Mouse (Mus musculus) 3T3-L1 (cell line): Measurements from ENCODE around the gene Vpreb1.
"Not testable (repeated sequence)": the region's sequence is repeated elsewhere in the genome, so short reads cannot be mapped to it uniquely, and the experiment has no call there.

Source experiments
- DNase-seq: peaks from one replicate; pipeline ENCODE4 v3.0.0-alpha.2; 2015; ENCODE audit warnings: low read depth, low spot score

Vpreb1 gene

DNA sequence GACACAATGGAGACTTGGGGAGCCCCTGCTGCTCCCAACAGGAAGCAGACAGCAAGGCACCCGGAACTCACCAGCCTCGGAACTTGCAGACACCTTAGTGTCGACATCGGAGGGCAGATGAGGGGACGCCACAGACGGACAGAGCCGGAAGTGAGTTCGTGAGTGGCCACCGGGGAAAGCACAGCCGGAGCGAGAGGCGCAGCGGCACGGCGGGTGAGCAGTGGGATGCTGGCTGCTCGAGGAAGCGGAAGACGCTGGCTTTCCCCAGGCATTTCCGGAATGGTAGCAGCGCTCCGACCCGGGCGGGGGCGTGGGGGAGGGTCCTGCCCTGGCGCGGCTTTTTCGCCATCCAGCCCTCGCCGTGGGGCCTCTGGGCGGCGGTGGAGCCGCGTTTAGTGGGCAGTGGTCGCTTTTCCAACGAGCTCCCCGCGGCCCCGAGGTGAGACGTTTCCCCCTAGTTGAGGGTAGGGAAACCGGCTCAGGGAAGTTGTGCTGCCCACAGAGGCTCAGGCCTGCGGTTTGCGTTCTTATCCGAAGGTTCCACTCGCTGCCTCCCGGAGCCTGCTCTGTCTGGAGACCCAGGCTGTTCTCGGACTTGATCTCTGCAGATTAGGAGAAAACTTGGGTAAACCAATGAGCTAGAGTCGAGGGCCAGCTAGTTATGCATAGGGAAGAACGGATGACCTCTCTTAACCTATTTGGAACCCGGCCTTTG lies at the start of gene Vpreb1, which contains the start of gene Top3b:
Vpreb1 (minus strand) TSS at position 227 of the 715 bp plus-strand sequence.
Top3b (plus strand) TSS at position 120 of the 715 bp plus-strand sequence.
- peak; percentile 98 for DNase-seq

DNA sequence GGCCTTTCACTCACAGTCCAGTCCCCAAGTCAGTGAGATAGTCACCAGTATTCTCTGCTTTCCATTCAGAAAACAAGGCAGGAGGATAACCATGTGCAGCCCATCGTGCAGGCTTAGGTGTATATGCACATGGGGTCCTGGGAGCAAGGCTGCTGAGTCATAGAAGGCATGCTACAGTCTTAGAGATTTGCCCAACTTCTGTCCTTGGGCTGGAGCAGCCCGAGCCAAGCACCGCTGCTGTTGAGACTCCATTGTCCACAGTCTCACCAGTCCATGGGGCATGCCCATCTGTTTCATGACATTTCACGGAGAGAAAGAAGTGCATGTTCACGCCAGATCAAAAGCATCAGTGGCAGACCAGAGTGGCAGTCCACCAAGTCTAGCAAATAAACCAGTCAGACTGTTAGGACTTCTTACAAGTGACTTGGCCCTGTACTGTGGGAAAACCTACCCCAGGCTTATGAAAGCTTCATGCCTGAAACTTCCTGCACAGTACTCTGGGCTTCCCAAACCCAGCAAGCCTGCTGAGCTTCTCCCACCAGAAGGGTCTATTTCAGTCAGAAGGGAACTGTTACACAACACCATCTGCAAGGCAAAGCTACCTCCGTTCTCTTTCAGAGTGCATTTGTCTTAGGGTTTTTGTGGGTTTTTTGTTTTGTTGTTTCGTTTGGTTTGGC lies 47.9 kb upstream of the Vpreb1 start:
- DNase-seq = no peak

DNA sequence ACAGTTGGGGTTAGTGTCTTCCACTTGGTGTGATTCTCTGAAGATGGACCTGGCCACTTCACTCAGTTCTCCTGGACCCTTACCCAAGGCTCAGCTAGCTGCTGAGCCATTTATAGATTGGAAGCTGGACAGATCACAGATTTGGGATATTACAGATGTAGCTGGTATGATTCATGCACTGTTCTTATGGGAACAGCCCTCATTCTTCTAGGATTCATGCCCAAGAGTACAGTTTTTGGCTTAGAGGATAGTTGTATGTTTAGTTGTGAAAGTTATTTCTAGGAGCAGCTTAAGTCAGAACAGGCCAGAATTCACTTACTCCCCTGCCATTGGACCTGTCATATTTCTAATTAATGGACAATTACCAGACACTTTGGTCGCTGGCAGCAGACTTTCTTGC lies 42.8 kb upstream of the Vpreb1 start:
- DNase-seq = no peak

DNA sequence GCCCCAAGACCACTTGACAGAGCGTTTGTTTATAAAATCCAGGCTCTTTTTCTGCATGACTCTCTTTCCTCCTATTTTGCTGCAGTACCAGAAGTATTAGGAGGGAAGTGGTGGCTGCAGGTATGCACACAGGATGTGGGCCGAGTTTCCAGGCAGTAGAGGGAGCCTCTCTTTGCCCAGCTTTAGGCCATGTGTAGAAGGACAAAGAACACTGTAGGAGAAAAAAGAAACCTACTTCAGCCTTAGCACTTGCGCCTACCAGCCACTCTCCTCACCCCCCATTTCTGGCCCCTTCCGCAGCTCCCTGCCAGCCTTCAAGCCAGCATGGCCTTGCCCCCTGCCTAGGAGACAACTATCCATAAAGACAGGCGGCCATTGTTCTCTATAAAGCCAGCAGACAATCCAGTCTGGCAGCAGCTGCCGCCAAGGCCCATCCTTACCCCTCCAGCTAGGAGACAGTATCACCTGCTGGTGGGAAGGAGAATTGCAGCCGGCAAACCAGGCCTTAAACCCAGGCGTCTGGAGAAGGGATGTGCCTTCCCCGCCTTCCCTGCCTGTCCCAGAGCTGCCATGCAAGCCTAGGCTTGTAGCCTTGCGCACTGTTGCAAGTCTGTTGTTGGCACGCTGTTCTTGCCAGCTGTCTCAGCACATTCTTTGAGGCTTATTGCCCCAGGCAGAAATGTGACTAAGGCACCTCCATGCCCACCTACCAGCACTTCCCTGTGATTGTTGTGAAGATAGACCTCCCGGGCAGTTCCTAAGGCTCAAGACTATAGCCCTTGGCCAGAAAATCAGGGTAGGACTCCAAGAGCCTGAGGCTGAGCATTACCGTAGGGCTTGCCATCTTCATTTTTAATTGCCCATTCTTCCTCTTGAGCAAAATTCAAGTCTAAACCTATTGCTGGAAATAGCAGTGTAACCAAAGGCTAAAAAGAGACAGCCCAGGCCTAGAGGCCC lies 41.3 kb upstream of the Vpreb1 start:
- peak; percentile 92 for DNase-seq

DNA sequence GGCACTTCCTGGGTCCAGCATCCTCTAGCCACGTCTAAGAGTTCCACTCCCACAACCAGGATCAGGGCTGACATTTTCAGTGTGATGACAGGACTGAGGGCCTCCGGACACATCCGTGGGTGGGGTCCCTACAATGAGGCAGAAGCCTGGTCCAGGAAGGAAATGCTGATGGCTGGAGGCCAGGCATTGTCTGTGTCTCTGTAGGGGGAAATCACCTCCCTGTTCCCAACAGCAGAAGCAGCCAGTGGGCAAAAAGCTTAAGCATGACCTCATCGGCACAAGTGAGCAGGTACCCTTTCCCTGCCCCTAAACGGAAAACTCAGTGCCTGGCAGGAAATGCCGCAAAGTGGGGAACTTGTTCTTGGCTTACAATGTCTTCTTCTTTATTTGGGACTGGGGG lies 37.2 kb upstream of the Vpreb1 start:
- DNase-seq = peak; percentile 39

DNA sequence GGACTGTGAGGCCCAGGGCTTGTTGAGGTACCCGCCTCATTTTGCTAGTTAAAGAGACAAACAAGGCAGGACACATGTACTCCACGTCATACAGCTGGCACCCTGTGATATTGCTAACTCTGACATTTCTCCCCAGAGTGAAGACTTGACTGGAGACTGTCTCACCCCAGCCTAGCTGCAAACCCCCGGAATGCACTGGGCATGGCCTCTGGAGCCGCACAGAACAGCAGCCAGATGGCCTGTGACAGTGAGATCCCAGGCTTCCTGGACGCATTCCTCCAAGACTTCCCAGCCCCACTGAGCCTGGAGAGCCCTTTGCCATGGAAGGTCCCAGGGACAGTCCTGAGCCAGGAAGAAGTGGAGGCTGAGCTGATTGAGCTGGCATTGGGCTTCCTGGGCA lies 32.5 kb upstream of the Vpreb1 start:
- DNase-seq = no peak

DNA sequence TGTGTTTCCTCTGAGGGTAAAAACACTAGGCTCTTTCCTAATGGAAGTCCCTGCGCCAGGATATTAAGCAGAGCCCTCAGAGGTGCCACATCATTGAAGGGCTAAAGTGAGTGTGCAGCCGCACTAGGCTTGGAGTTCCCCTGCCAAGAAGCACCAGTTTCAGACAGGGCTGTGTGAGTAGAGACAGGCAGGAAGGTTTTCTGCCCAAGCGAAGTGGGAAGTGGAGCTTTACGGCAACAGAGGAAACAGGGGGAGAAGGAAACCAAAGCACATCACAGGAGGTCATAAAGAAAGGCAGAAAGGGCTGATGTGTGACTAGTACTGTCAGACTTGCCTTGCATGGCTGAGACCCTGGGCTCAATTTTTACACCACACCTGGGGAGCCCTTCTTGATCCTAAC lies 31.7 kb upstream of the Vpreb1 start:
- DNase-seq = no peak

DNA sequence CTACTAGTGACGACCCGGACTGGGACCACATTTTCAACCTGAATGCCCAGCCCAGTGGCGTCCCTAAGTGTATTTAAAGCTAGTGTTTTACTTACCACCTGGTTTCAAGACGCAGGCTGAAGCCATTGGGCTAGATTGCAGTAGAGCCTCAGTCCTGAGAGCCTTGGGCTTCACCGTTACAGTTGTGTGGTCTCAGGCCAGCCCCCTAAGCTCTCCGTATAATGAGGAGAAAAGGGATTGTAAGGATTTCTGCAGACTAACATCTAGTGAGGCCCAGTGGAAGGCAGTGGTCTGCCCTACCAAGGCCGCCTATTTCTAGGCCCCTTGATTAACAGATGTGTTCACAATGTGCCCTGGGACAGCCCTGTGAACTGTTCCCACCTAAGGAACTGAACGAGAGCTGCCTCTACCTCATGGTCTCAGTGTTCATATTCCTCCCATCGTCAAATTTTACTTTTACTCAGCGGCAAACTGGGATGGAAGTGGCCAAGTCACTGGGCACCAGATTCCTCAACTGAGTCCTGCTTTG lies 26.5 kb upstream of the Vpreb1 start:
- peak; percentile 47 for DNase-seq

DNA sequence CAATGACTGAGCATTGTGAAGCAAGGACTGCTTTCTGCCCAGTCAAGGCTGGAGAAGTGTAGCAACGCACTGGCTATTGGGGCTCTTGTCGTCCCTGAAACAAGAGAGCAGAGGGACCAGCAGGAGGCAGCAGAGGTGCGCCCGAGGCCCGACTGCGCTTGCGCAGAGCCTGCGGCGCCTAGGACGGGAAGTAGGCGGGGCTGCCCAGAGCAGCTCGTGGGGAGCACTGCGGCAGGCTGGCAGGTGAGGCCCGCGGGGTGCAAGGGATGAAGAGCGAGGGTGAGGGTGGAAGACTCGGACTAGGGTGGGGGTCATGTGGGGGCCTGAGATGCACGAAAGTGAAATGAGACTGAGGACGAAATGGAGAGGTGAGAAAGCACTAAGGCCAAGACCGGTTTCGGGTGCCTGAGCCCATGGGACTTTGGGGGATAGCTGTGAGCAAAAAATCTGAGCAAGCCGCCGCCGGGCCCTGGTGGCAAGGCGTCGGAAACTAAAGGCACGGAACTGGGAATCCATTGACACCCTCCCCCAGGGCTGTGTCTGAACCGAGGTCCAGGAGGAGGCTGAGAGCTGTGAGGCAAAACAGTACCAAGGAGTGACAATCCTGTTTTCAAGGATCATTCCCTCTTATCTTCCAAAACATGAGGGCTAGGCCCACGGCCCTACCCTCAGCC lies 25.9 kb upstream of the Vpreb1 start, which contains the start of gene Ppm1f:
Ppm1f (plus strand) TSS at position 88 of the 674 bp plus-strand sequence.
- peak; percentile 96 for DNase-seq

DNA sequence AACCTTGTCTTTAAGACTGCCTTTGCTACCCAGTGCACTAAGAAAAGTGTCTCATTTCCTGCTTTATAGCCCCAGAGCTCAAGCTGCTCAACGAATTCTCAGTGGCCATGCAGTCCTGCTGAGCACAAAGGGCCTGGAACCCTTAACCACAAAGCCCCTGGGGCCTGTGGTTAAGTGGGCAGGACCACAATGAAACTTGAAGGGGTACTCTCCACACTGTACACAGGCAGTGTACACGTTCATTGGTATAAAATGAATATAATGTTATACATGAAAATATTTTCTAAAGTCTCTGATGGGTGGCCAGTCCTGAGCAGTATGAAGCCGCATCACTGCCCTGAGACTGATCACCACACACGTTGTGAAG lies 25.4 kb upstream of the Vpreb1 start:
- no peak for DNase-seq

DNA sequence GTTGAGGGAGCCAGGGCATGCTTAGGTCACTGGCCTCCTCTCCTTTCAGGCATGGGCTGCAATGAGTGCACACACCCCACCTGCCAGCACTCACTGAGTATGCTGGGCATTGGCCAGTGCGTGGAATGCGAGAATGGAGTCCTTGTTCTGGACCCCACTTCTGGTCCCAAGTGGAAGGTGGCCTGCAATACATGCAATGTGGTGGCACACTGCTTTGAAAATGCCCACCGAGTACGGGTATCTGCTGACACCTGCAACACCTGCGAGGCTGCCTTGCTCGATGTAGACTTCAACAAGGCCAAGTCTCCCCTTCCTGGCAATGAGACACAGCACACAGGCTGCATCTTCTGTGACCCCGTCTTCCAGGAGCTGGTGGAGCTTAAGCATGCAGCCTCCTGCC lies 21.7 kb upstream of the Vpreb1 start:
- DNase-seq = no peak

DNA sequence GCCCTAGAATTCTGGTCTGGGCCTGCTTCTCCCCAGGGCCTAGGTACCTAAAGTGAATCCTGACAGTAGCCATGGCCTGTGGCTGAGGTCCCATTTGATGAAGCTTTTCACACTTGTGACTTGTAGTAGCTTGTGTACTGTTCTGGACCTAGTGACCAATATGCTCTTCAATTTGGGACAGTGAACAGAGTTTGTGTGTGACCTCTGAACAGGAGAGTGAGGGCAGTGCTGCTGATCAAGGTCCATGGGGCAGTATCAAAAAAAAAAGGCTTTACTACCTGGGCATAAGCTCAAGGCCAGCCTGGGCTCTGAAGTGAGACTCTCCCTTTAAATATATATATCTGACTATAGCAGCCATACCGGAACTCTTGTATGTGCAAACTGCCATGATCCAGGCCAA lies 17.7 kb upstream of the Vpreb1 start:
- DNase-seq = no peak

DNA sequence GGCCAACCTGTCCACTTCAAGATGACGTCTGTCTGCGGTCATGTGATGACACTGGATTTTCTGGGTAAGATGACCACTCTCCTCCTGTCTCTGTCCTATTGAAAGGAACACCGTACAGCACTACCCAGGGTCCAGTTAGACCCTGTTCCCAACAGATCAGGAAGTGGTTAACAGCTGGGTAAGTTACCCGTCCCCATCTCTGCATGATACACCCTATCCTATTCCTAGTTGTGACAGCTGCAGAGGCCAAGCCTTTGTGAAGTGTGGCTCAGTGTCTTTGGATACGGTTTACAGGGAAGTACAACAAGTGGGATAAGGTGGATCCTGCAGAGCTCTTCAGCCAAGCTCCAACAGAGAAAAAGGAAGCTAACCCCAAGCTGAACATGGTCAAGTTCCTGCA lies 8.4 kb upstream of the Vpreb1 start:
- no peak for DNase-seq

DNA sequence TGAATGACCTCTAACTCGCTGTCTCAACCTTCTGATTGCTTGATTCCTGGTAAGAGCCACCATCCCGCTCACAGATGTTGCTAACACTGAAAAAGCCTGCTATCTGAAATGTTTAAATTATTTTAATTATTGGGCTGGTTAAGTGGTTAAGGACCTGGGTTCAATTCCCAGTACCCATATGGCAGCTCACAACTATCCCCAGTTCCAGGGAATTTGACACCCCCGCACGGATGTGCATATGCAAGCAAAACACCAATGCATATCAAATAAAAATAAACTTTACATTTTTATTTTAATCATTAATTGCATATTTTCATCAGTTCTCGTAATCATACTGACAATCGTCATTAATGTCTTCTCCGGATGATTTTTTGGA lies 414 bp downstream of the Vpreb1 start:
- no peak for DNase-seq

DNA sequence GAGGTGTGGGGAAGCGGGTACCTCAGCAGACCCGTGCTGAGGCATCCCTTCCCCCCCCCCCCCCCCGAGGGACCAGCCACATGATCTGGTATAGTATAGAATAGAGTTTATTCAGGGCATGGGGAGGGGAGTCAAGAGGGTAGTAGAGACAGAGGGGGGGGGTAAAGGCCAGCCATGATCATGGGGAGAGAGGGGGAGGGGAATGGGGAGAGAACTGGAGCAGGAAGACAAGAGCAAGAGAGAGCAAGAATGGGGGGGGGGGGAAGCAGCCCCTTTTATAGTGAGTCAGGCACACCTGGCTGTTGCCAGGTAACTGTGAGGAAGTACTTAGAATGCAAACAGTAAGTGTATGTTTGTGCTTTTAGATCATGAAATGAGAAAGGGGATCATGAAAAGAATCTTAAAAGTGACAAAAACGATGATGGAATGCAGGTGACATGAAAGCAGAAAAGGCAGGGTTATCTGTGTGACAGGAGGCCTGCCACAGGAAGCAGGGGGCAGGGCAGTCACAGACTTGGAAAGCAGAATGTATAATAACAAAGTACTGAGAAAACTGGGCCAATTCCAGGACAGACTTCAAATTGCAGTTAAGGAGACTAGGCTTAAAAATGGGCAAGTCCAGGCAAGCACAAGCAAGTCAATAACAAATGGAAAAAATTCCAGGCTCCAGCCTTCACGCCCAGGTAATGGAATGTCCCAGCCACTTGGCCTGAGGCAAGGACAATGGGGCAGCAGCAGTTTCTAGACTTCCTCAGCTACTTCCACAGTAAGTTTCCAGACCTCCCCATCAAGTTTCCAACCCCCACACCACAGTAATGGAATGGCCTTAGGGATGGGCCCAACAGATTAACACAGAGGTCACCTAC lies 4.7 kb downstream of the Vpreb1 start:
- peak; percentile 70 for DNase-seq

DNA sequence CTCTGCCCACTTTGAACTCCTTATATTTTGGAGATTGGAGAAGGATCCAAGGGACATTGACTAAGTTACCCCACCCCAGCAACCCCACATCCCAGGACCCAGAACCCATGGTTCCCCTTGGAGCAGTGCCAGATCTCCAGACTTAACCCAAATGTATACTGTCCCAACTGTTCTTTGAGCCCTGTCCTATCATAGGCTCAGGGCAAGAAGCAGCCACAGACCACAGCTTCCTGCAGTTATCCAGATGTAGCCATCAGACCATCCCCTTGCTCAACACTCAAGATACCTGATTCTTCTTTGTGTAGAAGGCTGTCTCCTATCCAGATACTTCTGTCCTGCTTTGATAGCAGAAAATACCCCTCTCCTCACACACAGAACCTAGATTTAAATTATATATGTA lies 5.4 kb downstream of the Vpreb1 start:
- DNase-seq = no peak

DNA sequence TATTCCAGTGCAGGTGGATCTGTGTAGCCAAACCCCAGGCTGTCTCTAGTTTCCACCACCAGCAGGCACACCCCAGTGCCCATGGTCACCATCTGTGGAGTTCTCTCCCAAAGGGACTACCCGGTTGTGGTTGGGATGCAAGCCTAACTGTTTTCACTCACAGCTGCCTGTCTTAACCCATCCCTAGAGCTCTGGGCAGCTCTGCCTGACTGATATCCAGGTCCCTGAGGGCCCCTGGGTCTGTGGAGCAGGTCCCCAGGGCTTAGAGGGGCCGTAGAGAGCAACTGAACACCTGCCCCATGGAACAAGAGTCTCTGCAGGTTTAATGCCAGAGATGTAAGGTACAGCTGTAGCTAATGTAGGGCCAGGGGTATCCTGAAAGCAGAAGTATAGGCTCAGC lies 6.7 kb downstream of the Vpreb1 start, which contains the start of gene Igll1:
Igll1 (minus strand) TSS at position 8 of the 400 bp plus-strand sequence.
- DNase-seq = no peak

DNA sequence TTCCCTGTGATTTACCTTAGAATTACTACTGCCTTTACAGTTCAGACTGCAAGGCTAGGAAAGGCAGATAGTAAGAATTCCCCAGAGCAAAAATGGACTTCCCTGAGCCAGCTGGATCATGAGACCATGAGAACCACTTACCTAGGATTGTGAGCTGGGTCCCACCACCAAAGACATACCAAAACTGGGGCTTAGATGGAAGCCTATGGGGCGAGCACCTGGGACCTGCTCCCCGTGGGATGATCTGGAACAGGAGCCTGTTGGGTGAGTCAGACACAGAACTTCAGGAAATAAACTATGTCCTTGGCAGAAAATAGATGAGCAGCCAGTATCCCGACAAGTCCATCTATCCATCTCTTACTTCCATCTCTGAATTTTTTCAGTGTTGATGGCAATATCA lies 8.4 kb downstream of the Vpreb1 start:
- DNase-seq = no peak

DNA sequence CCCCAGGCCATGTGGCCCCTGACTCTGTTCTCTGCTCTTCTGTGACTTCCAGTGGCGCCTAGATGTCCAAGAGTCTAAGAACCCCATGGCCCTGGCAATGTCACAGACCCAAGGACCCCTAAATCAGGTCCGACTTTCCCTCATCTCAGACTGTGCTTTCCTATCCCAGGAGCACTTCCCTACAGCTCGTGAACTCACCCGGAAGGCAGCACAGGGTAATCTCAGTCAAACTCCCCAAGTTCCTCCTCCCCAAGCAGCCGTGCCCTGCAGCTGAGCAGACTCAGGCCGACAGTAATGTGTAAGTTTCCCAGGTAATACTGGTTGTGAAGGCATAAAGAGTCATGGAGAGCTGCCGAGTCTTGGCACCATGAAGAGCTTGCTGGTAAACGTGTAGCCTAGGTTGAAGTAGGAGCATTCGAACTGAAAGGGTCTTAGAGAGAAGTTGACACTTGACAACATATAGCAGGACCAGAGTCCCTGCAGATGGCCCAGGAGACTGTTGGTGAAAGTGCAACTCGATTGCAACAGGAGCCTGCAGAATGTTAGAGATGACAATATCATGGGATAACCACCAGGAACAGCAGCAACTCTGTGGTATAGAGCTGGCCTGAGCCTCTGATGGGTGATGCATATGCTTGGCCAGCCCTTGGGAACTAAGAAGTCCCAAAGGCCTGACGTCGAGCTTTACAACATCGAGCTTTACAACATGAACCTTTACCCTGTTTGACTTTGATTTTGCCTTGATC lies 13.7 kb downstream of the Vpreb1 start:
- DNase-seq = no peak

DNA sequence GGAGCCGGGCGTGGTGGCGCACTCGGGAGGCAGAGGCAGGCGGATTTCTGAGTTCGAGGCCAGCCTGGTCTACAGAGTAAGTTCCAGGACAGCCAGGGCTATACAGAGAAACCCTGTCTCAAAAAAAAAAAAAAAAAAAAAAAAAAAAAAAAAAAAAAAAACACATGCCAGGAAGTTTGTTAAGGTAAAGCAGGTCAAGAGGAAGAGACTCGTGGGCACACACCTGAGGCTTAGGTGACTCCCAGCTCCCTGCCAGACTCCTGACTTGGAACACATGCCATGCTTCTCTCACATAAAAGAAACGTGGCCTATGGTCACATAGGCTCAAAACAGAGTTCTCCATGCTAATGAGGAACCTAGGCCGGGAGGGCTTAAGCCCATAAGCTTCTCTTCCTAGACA lies 14.6 kb downstream of the Vpreb1 start:
- DNase-seq = not testable (repeated sequence)
